Mouse (Mus musculus) right cerebral cortex, postnatal 10 days (tissue): ENCODE measurements around the gene Ints3.
A peak's percentile ranks its signal among the peaks of the same experiment; 100 is the strongest.

ENCODE experiments used
- DNase-seq, 2 experiments: peaks; one replicate each; pipeline ENCODE4 v3.0.0; 2021; ENCODE audit warnings: low spot score in 2 of 2

Ints3 gene

DNA sequence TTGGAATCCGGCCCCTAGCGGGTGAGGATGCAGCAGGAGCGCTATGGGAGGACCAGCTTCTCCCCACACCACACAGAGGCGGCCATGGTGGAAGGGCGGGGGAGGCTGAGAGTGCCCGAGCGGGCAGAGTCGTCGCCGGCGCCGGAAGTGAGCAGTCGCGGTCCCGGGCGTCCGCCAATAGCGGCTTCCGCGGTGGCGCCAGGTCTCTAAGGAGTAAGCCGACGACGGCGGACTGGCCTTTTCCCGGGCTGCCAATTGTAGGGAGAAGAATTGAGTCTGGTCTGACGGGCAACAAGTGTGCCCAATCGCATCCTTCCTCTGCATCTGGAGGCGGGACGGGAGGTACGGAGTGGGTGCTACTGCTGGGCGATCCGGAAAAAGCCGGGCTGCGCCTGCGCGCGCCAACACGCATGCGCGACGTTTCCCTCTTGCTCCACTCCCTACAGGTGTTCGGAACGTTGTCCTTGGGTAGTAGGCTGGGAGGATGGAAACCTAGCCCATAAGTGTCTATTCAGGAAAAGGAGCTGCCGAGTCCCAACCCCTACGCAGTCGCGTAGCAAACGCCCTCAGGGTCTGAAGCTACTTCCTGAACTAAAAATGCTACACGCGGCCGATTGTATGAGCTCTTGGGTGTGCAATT, at the start of gene Ints3:
Ints3 (minus strand) TSS at position 242 of the 640 bp plus-strand sequence.
- peak; percentile 100 for DNase-seq

DNA sequence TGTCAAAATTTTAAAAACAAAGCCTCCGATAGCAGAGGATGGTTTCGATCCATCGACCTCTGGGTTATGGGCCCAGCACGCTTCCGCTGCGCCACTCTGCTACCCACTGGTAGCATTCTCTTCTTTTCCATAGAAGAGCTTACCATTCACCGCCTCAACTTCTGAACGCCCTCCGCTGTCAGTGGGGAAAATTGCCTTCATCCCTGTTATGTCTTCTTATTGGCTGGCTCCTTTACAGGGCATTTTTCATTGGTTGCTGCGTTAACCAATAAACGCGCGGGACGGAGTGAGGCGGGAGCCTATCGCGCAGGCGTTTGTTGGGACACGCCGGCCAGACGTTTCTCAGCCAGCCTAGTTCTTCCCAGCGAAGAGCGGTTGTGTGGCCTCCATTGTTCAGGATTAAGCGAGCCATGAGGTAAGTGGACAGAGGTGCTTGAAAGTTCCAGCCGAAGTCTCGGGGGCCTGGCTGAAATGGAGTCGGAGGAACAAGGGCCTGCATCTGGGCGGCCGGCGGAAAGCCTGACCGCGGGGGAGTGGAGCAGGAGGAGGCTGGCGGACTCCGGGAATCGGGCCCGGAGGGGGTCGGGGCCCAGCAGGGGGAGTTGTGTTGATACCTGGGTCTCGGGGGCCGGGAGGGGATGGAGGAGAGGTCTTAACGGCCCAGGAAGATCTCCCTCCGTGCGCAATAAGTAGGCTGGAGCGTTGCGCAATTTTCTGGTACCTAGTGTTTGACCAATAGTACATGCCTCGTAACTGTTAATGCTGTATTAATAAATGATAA, 42.6 kb upstream of the Ints3 start, which contains the start of gene Ilf2:
Ilf2 (plus strand) TSS at position 296 of the 781 bp plus-strand sequence.
- peak; percentile 97 to 98 for DNase-seq

- no peak for DNase-seq
Measured at GRCm38 (mm10) chr3:90475151-90475830, 41.9 kb upstream of the Ints3 start.

GRCm38 (mm10) chr3:90472213-90472612, 38.8 kb upstream of the Ints3 start:
- DNase-seq, result no peak

- DNase-seq, result no peak
Measured at GRCm38 (mm10) chr3:90467618-90468300, 34.3 kb upstream of the Ints3 start.

GRCm38 (mm10) chr3:90466311-90466766, 32.9 kb upstream of the Ints3 start:
- peak; percentile 61 to 66 for DNase-seq

DNA sequence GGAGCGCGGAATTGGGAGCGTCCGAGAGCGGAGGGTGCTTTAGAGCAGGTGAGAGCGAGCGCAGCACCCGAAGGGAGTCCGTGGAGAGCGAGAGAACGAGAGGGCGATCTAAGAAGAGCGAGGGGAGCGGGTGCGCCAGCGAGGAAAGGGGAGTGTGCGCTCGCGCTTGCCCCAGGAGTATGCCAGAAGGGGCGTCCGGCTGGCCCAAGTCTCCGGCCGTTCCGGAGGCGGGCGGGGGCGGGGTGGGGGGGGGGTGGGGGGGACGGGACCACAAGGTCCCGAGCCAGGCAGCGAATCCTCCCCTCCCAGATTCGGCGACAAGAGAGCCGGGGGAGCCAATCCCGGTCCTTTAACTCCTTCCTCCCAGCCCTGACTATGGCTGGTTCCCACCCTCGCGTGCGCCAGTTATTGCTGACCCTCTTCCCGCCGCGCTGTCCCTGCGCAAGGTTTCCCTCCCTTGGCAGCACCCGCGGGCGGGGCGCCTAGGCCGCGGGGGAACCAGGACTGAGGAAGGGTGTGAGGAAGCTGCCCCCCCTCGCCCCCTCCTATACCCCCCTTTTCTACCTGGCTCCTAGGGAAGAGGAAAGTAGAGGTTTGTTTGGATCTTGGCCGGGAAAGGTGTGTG, 32.4 kb upstream of the Ints3 start, which contains the start of gene Npr1:
Npr1 (minus strand) TSS at position 181 of the 625 bp plus-strand sequence.
- DNase-seq, result no peak

DNA sequence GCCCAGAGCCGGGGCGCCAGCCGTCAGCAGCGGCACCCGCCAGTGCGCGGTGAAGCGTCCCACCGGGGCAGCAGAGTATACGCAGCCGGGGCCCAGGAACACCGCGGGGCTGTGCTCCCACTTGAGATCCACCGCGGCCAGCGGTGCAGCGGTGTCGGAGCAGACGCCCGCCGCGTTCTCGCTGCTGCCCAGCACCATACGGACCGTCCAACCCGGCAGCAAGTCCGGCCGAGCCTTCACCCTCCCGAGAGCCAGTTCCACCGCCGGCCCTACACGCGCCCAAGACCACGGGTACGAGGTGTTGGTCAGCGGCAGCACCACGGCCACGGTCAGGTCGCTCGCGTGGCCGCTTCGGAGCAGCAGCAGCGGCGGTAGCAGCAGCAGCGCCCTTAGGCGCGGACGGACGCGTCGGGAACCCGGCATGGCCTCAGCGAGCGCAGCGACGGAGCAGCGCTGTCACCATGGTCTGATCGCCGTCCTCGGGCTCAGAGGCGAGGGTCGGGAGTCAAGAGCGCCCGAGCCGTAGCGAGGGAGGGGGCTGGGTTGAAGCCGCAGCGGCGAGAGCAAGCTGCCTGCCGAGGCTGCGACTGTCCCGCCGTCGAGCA, 31.8 kb upstream of the Ints3 start:
- no peak for DNase-seq

DNA sequence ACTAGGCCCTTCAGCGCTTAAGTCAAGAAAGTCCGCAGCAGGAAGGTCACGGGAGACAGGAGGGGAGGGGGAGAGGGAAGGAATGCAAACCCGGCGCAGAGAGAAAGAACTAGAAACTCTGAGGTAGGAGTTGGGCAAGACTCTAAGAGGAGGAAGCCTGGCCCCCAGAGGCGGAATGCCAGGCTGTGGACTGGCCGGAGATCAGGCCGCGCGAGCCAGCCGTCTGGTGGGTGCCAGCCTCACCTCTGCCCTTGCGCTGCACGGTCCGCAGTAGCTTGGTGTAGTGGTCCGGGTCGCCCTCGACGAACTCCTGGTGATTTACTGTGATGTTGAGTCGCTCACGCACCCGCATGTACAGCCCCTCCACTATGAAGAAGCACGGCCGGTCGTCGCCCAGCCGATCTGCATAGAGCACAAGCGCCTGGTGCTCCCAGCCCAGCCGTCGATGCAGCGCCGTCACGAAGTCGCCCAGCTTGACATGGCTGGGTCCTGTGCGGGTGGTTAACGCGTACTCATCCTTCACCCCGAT, 31.2 kb upstream of the Ints3 start:
- DNase-seq, result no peak

GRCm38 (mm10) chr3:90462579-90462978, 29.2 kb upstream of the Ints3 start:
- no peak for DNase-seq

DNA sequence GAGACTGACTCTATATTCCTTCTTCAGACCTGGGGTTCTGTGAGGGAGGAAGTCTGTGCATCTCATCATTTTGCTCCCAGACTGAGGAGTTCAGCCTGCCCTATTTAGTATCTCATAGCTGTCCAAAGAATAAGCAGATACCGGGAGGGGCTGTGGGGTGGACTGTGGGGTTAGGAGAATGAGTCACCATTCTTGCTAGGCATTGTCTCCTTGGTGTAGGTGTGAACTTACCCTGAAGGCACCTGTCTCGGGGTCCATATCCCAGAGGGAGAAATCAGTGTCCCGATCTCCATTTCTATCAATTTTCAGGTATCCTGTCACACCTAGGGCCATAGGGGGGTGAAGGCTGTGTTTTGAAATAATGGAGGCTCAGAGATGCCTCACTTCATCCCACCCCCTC, 28.5 kb upstream of the Ints3 start:
- no peak for DNase-seq

DNA sequence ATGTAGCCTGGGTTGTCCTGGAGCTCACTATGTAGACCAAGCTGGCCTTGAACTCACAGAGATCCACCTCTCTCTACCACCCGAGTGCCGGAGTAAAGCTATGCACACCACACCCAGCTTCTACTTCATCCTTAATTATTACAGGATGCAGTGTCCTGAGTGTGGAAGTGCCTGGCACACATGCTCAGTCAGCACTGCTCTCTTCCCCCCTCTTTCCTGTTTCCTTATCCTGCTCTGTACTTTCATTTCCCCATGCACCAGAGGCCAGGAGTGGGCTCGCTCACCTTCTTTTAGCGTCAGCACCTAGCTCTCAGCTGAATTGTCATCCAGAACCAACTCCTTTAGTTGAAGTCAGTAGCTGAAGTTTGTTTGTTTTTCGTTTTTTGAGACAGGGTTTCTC, 26.9 kb upstream of the Ints3 start:
- DNase-seq, result no peak

GRCm38 (mm10) chr3:90459727-90460126, 26.3 kb upstream of the Ints3 start:
- DNase-seq, result no peak

- DNase-seq, result no peak
Measured at GRCm38 (mm10) chr3:90454931-90455330, 21.5 kb upstream of the Ints3 start.

GRCm38 (mm10) chr3:90451396-90452095, 18.1 kb upstream of the Ints3 start:
- no peak for DNase-seq

DNA sequence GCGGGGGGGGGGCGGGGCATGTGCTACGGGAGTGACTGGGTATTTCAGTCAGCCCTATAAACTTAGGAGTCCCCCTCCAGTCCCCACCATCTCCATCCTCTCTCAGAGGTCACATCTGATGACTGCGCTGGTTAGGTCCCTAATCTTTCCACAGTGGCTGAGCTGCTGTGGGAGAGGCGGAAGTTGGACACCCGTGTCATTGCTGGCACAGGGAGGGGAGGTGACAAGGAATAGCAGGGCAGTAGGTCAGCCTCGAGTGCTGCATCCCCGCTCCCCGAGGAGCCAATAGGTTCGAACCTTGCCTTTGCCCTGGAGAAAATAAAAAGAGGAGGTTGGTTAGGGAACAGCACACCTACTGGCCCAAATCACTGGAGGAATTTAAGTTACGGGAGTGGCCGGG, 17.5 kb upstream of the Ints3 start:
- no peak for DNase-seq

GRCm38 (mm10) chr3:90448626-90449025, 15.2 kb upstream of the Ints3 start:
- DNase-seq, result no peak

GRCm38 (mm10) chr3:90447123-90447494, 13.7 kb upstream of the Ints3 start:
- DNase-seq, result peak; percentile 40 to 56

GRCm38 (mm10) chr3:90446389-90447122, 13.1 kb upstream of the Ints3 start:
- peak; percentile 83 to 86 for DNase-seq
